8 mouse cellular contexts compared by ENCODE assay signal in the genomic region with DNA sequence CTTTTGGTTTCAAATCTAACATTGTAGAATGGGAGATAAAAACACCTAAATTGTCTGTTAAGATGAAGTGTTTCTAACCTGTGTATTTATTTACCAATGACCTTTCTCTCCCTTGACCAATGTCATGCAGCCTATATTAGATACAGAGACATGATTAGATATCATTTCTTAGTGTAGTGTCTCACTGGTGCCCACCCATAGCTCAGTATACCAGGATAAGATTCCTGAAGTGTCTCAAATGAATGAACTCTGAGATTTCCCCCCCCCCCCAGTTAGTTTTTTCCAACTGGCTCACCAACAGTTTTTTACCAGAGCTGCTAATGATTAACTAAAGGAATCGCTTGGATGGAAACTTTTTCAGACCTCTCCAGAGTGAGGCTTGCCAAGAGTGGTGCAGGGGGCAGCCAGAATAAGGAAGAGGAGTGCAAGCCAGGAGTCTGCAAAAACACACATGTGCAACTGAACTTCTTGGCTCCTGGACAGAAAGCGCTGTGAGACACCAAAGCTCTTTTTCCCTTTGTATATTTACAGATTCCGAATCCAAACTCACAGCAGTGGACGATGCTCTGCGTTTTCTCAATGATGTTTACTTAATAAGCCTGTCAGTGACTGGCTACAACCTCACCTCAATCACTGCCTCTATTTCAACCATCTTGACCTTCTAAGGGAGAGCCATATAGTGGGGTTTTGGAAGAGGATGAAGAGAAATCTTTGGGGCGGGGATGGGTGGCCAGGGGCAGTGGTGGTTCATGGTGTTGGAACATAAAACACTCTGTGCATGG.
A peak's percentile ranks its signal among the peaks of the same experiment; 100 is the strongest.
DNase-seq lines count a peak whose midpoint lies in the region; ATAC-seq lines count a peak whose summit lies in the region.

No protein-coding gene starts in this region.

- H3K4me1 ChIP-seq in limb, embryonic 12.5 days (replicated peaks): peaks cover 11% of the 10 kb centered on the region; the same call in 1 of the 2 replicates
- H3K4me1 ChIP-seq in limb, embryonic 10.5 days: peaks cover 5% of the 10 kb centered on the region; the same call in 1 of the 2 replicates
- peaks cover 56% of the 10 kb centered on the region for H3K4me1 ChIP-seq in lung, embryonic 15.5 days
- H3K4me1 ChIP-seq in midbrain, embryonic 10.5 days: 0 out of 2 replicates have a peak, but pooled peaks cover 6% of the 10 kb centered on the region
- 0 out of 2 replicates have a peak, but pooled peaks cover 3% of the 10 kb centered on the region for H3K4me1 ChIP-seq in midbrain, embryonic 16.5 days (ENCODE audit: control insufficient read depth, insufficient read depth, low read length)

- no peak for ATAC-seq in limb, embryonic 12.5 days (ENCODE audit: insufficient number of reproducible peaks, insufficient read depth, low FRiP score, low TSS enrichment, low read depth)
- ATAC-seq in lung, embryonic 15.5 days (ENCODE audit: borderline replicate concordance, extremely low read depth, low FRiP score, low TSS enrichment): peak; percentile 88
- ATAC-seq in midbrain, embryonic 16.5 days: no peak

- DNase-seq in limb, embryonic 10.5 days (ENCODE audit: low spot score): no peak
- DNase-seq in gastrocnemius, postnatal 14 days: peak; percentile 28
- peak; percentile 95 for DNase-seq in kidney, adult 9 months
- DNase-seq in embryo, embryonic 9.5 days (ENCODE audit: extremely low spot score): no peak
- no peak for DNase-seq in midbrain, embryonic 10.5 days (ENCODE audit: low spot score)

- H3K9ac ChIP-seq in limb, embryonic 12.5 days (replicated peaks): no peak overlapping the region
- H3K9ac ChIP-seq in lung, embryonic 15.5 days: no peak overlapping the region
- H3K9ac ChIP-seq in midbrain, embryonic 16.5 days (ENCODE audit: low read depth, low read length): no peak overlapping the region

- WGBS in limb, embryonic 12.5 days: 72% methylated on average over 6 of the region's 6 CpGs
- WGBS in limb, embryonic 10.5 days: 86% methylated on average over 6 of the region's 6 CpGs
- WGBS in lung, embryonic 15.5 days: 15% methylated on average over 6 of the region's 6 CpGs
- WGBS in midbrain, embryonic 10.5 days: 85% methylated on average over 6 of the region's 6 CpGs
- 78% methylated on average over 6 of the region's 6 CpGs for WGBS in midbrain, embryonic 16.5 days

- H3K4me2 ChIP-seq in limb, embryonic 12.5 days: no peak overlapping the region
- peak overlapping the region; percentile 12; the same call in 1 of the 2 replicates for H3K4me2 ChIP-seq in lung, embryonic 15.5 days
- no peak overlapping the region for H3K4me2 ChIP-seq in midbrain, embryonic 16.5 days (ENCODE audit: low read length)

- intact Hi-C loops in gastrocnemius, postnatal 14 days (cut with DNase I; ENCODE audit: low total_unique reads): no loop called here

- H3K27ac ChIP-seq in limb, embryonic 12.5 days: peak overlapping the region; percentile 37; the same call in 1 of the 2 replicates
- no peak overlapping the region for H3K27ac ChIP-seq in limb, embryonic 10.5 days
- peak overlapping the region; percentile 79 for H3K27ac ChIP-seq in lung, embryonic 15.5 days
- H3K27ac ChIP-seq in midbrain, embryonic 10.5 days (replicated peaks): no peak overlapping the region
- H3K27ac ChIP-seq in midbrain, embryonic 16.5 days (ENCODE audit: low read length): no peak overlapping the region

- no peaks in the 10 kb centered on the region for H3K27me3 ChIP-seq in limb, embryonic 12.5 days
- no peaks in the 10 kb centered on the region for H3K27me3 ChIP-seq in limb, embryonic 10.5 days (ENCODE audit: low read depth, poor library complexity, severe bottlenecking)
- H3K27me3 ChIP-seq in lung, embryonic 15.5 days: no peaks in the 10 kb centered on the region
- no peaks in the 10 kb centered on the region for H3K27me3 ChIP-seq in midbrain, embryonic 10.5 days (ENCODE audit: low read depth, poor library complexity, severe bottlenecking)
- no peaks in the 10 kb centered on the region for H3K27me3 ChIP-seq in midbrain, embryonic 16.5 days (ENCODE audit: control insufficient read depth, insufficient read depth, low read depth, low read length)

- no peak overlapping the region for H3K4me3 ChIP-seq in limb, embryonic 12.5 days (replicated peaks)
- H3K4me3 ChIP-seq in limb, embryonic 10.5 days: no peak overlapping the region
- H3K4me3 ChIP-seq in lung, embryonic 15.5 days: no peak overlapping the region
- H3K4me3 ChIP-seq in midbrain, embryonic 10.5 days: no peak overlapping the region
- H3K4me3 ChIP-seq in midbrain, embryonic 16.5 days (ENCODE audit: low read depth, low read length): no peak overlapping the region

- no peaks in the 10 kb centered on the region for H3K9me3 ChIP-seq in limb, embryonic 12.5 days
- H3K9me3 ChIP-seq in limb, embryonic 10.5 days (replicated peaks): no peaks in the 10 kb centered on the region
- no peaks in the 10 kb centered on the region for H3K9me3 ChIP-seq in lung, embryonic 15.5 days
- H3K9me3 ChIP-seq in midbrain, embryonic 10.5 days (replicated peaks): no peaks in the 10 kb centered on the region
- no peaks in the 10 kb centered on the region for H3K9me3 ChIP-seq in midbrain, embryonic 16.5 days (replicated peaks; ENCODE audit: control insufficient read depth, low read length, poor library complexity, severe bottlenecking)

- H3K36me3 ChIP-seq in limb, embryonic 12.5 days: no peaks in the 10 kb centered on the region
- no peaks in the 10 kb centered on the region for H3K36me3 ChIP-seq in limb, embryonic 10.5 days
- H3K36me3 ChIP-seq in lung, embryonic 15.5 days: no peaks in the 10 kb centered on the region
- H3K36me3 ChIP-seq in midbrain, embryonic 10.5 days: no peaks in the 10 kb centered on the region
- H3K36me3 ChIP-seq in midbrain, embryonic 16.5 days (ENCODE audit: control insufficient read depth, insufficient read depth, low read length): no peaks in the 10 kb centered on the region

Comparison
In these comparisons a context has a peak if more than half of its experiments do, and no peak if none do; other contexts are left out.
1. H3K27ac ChIP-seq: peak in limb, embryonic 12.5 days (single experiment) and lung, embryonic 15.5 days (single experiment); none in limb, embryonic 10.5 days (single experiment), midbrain, embryonic 10.5 days (single experiment) and midbrain, embryonic 16.5 days (single experiment).
2. DNase-seq: peak in gastrocnemius, postnatal 14 days (single experiment) and kidney, adult 9 months (single experiment); none in limb, embryonic 10.5 days (single experiment), embryo, embryonic 9.5 days (single experiment) and midbrain, embryonic 10.5 days (single experiment).